Mouse (Mus musculus) left cerebral cortex, postnatal 4 days (tissue): ENCODE results near the gene Nsg1. TPM values are rescaled to one million over a fixed set of nuclear protein-coding genes. Genes with fewer than 3 reads are reported as not detected.

Experiments
- DNase-seq: peaks from one replicate; pipeline ENCODE4 v3.0.0-alpha.2; 2022
- intact Hi-C: fragments of 180-260 bp; cut with DNase I; formaldehyde crosslinking; loops from one replicate; pipeline ENCODE4 v1.15.1; 2025
- total RNA-seq, 2 experiments: library from RNA; stranded (reverse); gene quantifications; 2 replicates each; pipeline ENCODE4 v1.2.3; 2021

Nsg1 gene
- total RNA-seq, 2 experiments from 2014 or later: 1,267 to 1,299 TPM

DNA sequence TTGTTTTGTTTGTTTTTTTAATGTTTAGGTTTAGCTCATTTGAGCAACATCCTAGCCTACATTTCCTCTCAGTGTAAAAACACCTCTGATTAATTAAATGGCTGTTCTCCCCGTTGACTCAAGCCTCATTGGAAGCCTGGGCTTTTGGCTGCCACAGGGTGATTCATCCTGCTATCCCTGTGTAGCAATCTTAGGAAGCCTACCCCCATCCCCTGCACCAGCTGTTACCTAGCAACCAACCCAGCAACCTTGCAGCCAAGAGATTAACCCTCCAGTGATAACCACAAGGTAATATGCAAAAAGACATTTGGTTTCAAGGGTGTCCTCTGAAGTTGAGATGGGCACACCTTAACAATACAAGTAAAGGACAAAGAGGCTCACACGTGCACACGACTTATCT, 8.4 kb downstream of the Nsg1 start:
- no peak for DNase-seq
- intact Hi-C loops: no loop called here

DNA sequence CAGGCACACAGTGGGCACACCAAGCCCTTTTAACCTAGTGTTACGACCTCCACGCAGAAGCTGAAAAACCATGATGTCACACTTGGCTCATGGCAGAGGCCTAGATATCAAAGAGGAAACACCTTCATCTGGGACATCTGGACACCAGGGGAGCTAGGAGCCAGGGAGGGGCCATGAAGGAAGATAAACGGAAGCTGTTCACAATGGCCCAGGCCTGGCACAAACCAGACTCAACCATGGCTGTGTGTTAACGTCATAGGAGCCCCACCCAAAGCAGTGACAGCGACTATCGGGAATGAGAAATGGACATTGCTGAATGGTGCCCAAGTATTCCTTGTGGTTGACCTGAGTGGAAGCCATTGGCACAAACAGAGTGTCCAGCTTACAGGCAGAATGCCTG, 13.2 kb downstream of the Nsg1 start:
- intact Hi-C loops: no loop called here
- no peak for DNase-seq

DNA sequence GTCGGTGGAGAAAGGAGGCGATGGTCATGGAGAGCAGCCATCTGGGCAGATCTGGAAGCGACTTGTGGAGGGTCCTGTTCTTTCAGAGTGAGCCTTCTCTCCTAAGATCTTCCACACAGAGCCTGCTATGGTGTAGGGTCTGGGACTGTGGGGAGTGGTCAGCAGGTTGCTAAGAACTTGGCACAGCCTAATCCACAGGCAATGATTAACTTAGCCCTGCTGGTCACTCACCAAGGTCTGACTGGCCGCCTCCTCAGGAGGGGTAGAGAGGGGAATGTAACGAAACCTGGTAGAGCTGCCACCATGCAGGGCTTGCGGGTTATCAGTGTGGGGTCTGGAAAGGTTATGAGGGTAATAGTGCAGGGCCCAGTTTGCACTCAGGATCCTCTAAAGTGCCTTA, 18.8 kb downstream of the Nsg1 start:
- DNase-seq: no peak
- intact Hi-C loops: no loop called here

DNA sequence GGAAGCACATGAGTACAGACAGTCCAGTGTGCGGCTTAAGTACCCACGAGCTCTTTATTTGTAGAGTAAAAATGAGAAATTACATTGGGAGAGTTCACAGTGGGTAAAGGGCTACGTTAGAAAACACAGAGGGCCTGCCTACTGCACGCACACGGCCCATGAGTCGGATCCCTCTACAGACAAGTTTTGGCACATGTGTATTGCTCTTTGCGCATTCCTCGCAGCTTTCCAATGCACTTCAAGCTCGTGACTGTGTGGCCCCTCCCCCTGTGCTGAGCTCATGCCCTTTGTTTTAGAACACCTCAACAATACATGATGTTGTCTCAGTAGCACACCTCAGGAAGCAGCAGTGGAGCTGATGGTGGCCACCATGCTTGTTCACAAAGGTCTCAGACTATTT, 22.5 kb downstream of the Nsg1 start:
- intact Hi-C loops: no loop called here
- DNase-seq: no peak

DNA sequence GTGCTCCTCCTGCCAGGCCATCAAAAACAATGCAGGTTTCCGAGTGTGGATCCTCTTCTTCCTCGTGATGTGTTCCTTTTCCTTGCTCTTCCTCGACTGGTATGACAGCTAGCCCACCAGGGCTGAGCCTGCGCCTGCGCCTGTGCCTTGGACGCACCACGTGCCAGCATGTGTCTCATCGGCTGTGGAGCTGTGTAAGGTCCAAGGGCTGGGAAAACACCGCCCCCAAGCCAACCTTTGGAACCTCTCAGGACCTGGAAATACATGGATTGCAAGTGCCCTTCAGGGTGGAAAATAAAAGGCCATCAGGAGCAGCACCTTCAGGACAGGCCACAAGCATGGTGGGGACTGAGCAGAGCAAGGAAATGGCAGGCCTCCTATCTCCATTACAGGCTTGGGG, 23.5 kb downstream of the Nsg1 start:
- DNase-seq: no peak
- intact Hi-C loops: no loop called here

DNA sequence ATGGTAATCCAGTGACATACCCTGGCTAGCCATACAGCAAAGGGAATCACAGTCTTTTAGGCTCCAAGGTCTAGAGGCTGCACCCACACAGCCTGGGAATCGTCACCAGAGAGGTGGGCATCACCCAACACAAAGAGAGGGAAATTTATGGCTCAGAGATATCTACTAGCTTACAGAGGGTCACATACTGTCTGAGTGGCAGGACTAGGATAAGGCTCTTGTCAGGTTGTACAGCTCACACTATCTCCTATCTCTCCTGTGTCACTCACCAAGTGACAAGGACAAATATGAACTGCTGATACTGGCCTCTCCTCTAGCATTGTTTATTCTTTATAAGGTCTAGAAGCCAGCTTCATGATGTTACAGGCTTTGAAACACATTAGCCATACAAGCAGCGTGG, 30.4 kb downstream of the Nsg1 start:
- intact Hi-C loops: no loop called here
- no peak for DNase-seq

DNA sequence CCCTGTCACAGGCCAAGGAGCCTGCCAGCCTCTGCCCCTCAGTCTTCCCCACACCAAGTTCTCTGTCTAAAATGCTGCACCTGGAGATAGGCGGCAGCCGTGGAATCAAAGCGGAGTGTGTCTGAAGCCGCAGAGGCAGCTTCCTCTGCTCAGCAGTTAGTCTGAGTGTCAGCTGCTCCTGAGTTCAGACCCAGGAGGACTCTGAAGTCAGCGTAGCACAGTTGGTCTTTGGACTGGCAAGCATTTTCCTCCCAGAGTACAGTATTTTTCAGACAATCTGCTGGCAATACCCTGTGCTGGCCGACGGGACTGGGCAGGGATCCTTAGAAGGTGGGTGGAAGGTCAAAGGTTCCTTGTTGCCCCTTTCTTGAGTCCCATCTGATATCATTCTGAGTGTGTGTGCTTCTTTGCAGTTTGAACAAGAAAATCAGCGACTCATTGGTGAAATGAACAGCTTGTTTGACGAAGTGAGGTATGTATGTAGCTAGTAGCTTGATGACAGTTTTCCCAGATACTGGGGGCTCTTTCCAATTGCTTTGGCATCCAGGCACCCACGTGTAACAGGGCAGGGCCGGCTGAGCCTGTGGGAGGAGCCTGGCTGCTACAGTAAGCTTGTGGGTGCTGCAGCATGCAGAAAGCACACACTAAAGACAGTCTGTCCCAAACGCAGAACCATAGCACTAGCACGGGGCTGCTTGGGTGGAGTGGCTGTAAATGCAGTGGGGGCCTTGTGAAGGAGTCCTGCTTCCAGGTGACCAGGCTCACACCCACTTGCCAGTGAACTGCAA, 33.0 kb downstream of the Nsg1 start:
- intact Hi-C loops: no loop called here
- DNase-seq: no peak

DNA sequence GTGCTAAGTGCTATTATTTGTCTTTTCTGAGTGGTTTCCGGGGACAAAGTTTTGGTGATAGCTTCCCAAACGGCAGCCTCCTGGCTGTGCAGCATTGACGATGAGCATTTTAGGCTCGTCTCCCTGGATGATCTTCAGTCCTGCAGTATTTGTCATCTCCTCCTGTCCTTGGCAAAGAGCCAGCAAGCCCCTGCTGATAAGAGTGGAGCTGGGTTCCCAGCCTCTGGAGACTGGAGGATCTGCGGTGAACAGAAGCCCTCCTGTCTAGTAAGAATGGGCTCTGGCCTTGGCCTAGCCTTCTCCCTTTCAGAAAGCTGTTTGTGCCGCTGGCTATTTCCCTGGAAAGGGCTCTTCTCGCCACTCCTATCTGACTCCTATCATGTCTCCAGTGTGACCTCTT, 38.0 kb downstream of the Nsg1 start:
- no peak for DNase-seq
- intact Hi-C loops: no loop called here

DNA sequence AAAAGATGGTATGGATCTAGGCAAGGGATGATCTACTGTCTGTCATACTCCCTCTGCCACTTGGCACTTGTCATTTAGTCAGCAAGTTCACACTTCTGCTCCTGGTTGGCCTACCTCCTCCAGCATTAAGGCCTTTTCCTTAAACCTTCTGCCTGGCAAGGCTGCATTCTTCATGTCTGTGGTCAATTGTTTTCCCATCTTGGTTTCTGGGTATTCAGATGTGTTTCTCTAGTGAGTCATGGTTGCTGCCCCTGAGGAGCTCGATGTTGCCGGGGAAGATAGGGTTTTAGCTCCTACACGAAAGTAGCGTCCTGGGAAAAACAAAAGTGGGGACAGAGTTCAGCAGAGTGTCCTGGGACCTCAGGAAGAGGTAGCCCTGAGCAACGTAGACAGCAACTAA, 40.4 kb downstream of the Nsg1 start:
- intact Hi-C loops: no loop called here
- no peak for DNase-seq

DNA sequence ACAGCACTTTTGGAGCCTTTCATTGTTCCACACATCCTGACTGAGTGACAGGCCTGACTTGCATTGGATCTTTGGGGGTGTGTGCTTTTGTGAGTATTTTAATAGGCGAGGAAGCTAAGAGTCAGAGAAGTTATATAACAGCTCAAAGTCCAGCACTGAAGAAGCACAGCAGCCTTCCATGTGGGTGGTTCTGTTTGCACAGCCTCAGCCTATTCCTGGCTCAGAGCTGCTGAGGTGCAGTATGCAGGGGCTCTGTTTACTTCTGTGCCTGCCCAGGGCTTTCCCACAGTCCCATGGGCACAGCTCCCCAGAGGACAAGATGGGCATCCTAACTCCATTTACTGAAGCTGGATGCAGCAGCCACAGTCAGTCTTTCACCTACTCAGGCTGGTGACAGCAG, 42.7 kb downstream of the Nsg1 start:
- intact Hi-C loops: no loop called here
- no peak for DNase-seq

DNA sequence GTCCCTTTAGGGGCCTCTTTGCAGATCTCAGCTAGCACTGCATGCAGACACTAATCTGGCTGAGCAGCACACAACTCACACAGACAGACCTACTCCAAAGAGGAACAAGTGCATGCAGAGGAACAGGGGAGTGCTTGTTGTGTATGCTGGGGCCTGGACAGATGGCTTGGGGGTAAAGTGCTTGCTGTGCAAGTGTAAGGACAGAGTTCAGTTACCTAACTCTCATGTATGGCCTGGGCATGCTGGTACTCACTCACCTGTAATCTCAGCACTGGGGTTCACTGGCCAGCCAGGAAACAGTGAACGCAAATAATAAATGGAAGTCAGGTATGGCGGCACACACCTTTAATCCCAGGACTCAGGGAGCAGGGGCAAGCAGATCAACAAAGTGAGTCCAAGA, 45.2 kb downstream of the Nsg1 start:
- DNase-seq: no peak

DNA sequence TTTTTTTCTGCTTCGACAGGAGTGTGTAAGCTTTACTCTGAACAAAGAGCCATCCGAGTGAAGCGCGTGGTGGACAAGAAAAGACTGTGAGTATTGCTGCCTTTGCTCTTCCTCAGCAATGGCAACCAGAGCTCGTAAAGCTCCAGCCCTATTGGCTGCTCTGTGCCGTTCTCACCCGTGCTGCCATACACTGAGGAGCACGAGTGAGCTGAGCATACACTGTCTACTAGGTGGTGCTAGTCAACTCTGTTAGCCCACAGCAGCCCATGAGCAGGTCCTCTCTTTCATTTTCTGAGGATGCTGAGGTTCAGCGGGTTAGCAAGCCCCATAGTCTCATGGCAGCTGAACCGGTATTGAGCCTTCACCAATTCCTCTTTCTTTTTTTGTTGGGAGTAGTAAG, 52.9 kb downstream of the Nsg1 start:
- no peak for DNase-seq
- intact Hi-C loops: no loop called here

More for the DNA sequence above, 45.2 kb downstream of the Nsg1 start:
- intact Hi-C loops: no loop called here

DNA sequence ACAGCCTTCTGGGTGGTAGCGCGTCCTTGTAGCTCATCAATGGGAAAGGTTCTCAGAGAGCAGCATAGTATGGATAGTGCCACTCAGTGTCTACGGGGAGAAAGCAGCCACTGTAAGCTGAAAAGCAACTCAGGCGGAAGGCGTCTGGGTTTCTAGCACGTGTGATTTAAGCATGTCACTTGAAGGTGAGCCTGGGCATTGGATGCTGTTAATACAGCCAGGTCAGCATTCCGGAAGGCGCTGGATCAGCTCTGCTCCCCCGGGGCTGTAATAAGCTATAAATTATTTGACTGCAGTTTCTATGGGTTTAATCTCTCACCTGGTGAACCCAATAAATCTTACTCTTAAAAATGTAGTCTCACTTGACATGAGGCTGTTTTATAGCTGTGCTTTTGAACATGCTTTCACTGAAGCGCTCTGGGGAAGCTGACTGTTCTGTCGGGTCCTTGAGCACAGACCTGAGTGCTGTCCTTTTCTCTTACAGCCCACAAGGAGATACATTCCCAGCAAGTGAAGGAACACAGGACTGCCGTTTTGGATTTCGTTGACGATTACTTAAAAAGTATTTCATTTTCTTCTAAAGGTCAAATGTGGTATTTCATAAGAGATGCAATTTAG, 53.5 kb downstream of the Nsg1 start:
- intact Hi-C loops: no loop called here

DNA sequence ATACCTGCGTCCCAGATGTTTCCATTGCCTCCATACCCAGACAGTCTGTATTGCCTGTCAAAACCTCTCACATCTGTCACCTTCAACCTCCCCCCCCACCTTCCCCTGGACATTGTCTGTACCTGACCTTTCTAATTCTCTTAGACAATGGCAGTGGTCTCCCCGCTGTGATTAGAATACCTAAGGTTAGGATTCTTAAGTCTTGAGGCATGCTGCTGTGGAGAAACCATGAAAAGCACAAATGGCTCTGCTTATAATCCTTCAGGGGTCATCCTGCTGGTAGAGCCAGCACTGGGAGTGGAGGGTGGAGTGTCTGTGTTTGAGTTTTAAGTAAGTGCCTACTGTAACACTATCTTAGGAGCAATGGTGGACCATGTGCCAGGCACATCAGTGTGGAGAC, 56.8 kb downstream of the Nsg1 start:
- intact Hi-C loops: no loop called here
- DNase-seq: no peak

More for the DNA sequence above, 53.5 kb downstream of the Nsg1 start:
- DNase-seq: no peak

DNA sequence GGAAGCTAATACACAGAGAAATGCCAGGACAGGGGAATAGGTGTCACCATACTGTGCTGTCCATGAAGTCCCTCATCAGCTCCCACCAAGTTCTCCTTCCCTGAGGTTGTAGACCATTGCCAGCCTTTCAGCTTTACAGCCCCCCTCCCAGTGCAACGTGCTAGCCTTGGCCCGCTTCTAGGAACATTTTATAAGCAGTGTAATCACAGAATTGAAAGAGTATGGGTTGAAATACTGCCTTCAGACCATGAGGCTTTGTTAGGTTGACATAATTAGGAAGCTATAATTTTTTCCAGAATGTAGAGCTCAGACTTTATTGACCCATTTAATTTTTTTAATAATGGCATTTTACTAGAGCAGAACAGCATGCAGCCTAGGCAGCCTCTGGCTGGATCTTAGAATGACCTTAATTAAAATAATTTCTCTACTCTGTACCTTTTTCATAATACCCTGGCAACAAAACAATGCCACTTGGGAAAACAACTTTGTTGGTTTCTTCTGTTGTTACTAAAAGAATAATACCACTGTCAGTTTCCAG, 60.5 kb downstream of the Nsg1 start:
- intact Hi-C loops: loop anchor here (5.0 kb wide), 1 partner anchor 98 kb away; no protein-coding TSS in a partner anchor
- no peak for DNase-seq

DNA sequence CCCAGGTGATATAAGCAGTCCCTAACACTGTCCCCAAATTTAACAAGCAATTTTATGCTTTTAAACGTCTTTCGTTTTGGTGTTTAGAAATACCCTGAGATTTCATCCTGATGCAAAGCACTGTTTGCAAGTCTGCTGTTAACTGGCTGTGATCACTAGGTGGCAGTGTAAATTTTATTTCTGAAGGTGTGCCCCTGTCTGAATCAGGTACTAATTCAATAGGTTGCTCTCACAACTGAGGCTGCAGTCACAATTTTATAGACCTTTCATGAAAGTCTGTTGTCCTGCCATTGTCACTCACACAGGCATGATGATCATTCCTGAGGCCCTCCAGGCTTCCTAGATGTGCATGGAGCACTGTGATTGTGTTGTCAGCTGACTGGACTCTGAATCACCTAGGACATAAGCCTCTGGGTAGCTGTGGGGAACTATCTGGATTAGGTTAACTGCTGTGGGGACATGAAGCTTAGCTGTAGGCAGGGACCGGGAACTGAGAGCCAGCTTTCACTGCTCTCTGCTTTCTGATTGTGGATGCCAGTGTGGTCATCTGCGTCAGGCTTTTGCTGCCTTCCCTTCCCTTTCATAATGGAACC, 62.1 kb downstream of the Nsg1 start:
- intact Hi-C loops: loop anchor here (5.0 kb wide), 1 partner anchor 100 kb away; no protein-coding TSS in a partner anchor
- DNase-seq: no peak

DNA sequence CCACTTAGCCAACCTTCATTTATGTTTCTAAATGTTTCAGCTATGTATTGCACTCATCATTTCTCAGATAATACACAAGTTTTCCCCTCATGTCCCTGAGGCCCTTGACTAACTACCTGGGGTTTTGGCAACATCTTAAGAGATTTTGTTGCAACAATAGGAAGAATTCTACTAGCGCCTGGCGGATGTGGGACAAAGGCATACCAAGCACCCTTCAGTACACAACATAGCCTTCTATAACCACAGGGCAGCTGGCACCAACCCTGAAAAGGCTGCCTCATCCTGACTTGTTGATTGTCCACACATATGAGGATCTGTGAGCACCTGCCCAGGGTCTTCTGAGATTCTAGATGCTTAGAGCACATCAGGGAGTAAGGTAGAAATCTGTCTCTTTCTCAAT, 65.4 kb downstream of the Nsg1 start:
- intact Hi-C loops: no loop called here
- DNase-seq: no peak

DNA sequence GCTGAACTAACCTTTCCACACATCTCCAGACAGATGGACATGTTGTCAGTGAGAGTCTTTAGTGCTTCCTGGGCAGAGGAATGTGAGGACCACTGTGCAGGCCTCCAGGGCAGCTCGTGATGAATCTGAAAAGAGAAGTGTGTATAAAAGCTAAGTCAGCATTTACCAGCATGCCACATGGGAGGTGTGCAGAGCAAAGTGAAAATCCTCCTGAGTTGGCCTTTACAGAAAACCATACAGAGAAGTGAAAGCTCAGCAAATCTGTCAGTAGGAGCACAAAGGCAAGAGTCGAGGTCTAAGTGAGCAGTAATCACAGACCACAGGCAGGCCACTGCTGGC, 67.8 kb downstream of the Nsg1 start:
- intact Hi-C loops: no loop called here
- DNase-seq: no peak

DNA sequence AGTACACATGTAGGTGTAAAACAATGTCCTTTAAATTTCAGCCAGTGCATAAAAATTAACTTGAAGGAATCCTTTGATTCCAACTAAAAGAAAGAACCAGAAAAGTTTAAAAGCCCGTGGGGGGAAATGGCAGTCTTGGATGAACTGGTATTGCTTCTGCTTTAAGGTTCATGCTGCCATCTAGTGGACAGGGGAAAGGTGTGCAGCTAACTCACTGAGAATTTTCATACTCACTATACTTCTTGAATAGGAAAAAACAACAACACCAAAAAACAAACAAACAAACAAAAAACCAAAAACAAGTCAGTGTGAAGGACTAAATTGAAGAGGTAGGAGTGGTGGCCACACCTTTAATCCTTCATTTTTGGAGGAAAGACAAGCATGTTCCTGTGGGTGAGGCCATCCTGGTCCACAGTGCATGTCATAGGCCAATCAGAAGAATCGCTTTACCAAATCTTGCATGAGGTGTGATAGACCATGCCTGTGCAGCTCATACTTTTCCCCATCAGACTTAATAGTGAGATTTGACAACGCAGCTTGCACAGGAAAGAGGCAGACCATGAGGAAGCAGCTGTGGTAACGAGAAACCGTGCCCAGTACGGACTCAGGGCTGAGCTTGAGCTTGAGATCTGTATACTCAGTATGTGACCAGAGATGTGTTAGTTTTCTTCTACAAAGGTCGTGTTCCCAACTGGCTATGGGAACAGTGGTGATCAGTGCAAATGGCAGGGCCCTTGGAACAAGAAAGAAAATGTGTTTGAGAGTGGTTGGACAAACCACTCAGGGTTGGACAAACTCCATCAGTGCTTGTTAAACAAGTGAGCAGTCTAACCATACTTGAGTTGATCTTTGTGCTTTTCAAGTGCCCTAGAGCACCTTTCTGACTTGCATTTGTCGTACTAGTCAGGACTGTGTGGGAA, 68.4 kb downstream of the Nsg1 start:
- intact Hi-C loops: no loop called here
- DNase-seq: no peak

DNA sequence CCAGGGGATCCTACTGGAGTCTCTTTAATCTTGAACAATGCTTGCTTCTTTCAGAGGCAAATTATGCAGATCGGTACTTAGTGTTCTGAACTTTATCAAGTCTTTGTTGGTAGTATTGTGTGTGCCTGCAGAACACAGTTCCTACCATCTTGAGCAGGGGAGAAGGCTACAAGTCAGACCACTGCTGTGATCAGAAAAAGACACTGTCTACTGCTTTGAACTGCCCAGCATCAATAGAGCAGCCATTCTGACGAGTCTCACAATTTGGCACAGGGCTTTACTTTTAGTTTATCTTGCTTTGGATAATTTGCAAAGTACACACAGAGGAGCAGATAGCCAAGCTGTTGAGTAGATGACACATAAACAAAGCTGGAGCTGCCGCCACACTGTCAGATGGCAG, 69.1 kb downstream of the Nsg1 start:
- DNase-seq: no peak
- intact Hi-C loops: no loop called here

DNA sequence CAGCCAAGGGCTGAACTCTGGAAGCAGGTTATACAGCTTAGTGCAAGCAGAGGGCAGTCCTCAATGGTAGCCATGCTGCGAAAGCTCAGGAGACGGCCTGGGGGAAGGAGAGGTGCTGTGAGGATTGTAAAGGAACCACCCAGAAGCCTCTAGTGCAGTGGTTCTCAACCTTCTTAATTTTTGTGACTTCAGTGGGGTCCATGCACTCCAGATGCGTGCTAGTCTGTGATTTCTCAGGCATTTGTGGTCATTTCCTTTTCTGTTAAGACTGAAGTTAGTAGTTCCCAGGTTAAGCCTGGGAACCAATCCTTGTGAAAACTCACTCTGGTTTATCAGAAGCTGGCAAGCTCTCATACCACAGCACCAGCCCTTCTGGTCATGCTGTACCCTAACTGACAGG, 69.6 kb downstream of the Nsg1 start:
- no peak for DNase-seq
- intact Hi-C loops: no loop called here
